19 mouse cellular contexts compared by ENCODE assay signal in genomic region chr11:97723709-97724108, GRCm38 (mm10). TPM values are rescaled to one million over a fixed set of nuclear protein-coding genes. Genes with fewer than 3 reads are reported as not detected.
A peak's percentile ranks its signal among the peaks of the same experiment; 100 is the strongest.
DNase-seq lines count a peak whose midpoint lies in the region; ATAC-seq and TF ChIP-seq lines count a peak whose summit lies in the region.
"Had no signal": no experiment of that assay in that cellular context is flagged by ENCODE, and none has a peak within 500 bp of the region (broad histone marks: within the 10 kb centered on the region; RNA-seq: fewer than 3 reads in every experiment).

No protein-coding gene starts in this region.

- TF ChIP-seq CTCF in liver, embryonic 14.5 days (IDR thresholded peaks at IDR 0.05; ENCODE audit: low read depth): no peak

- no peak overlapping the region for H3K4me2 ChIP-seq in kidney, embryonic 15.5 days
- H3K4me2 ChIP-seq in liver, embryonic 14.5 days (ENCODE audit: low read depth): no peak overlapping the region
- no peak overlapping the region for H3K4me2 ChIP-seq in liver, embryonic 15.5 days
- H3K4me2 ChIP-seq: embryonic facial prominence, embryonic 12.5 days; forebrain, embryonic 15.5 days; liver, embryonic 13.5 days; midbrain, embryonic 11.5 days; neural tube, embryonic 12.5 days had no signal

- peak overlapping the region; percentile 24; the same call in 1 of the 2 replicates for H3K27ac ChIP-seq in kidney, embryonic 15.5 days
- no peak overlapping the region for H3K27ac ChIP-seq in liver, embryonic 14.5 days
- H3K27ac ChIP-seq in liver, embryonic 15.5 days (replicated peaks): no peak overlapping the region
- H3K27ac ChIP-seq: embryonic facial prominence, embryonic 12.5 days; forebrain, embryonic 15.5 days; hindbrain, embryonic 10.5 days; liver, embryonic 13.5 days; neural tube, embryonic 12.5 days had no signal

- DNase-seq in kidney, adult 9 months: no peak
- DNase-seq in liver, embryonic 14.5 days (ENCODE audit: low read depth in 3 of 3, low spot score in 3 of 3): no peak
- DNase-seq in liver: no peak
- DNase-seq in gastrocnemius, adult 8-10 months (ENCODE audit: low spot score in 2 of 2): no peak
- DNase-seq: adrenal gland, postnatal 36 days; cerebellum, adult 8-10 months; liver, embryonic 13.5 days; right cerebral cortex, postnatal 14 days; thymus, postnatal 14 days had no signal

- H3K9me3 ChIP-seq in kidney, embryonic 15.5 days (replicated peaks): no peaks in the 10 kb centered on the region
- no peaks in the 10 kb centered on the region; the same call in 1 of the 2 replicates for H3K9me3 ChIP-seq in liver, embryonic 14.5 days (ENCODE audit: control insufficient read depth, low read length)
- H3K9me3 ChIP-seq in liver, embryonic 15.5 days (replicated peaks): no peaks in the 10 kb centered on the region
- H3K9me3 ChIP-seq: forebrain, embryonic 15.5 days; liver, embryonic 13.5 days had no signal

- H3K4me1 ChIP-seq in kidney, embryonic 15.5 days: peaks cover 9% of the 10 kb centered on the region; the same call in 1 of the 2 replicates
- no peaks in the 10 kb centered on the region for H3K4me1 ChIP-seq in liver, embryonic 14.5 days (replicated peaks; ENCODE audit: control insufficient read depth in 2 of 2, insufficient read depth in 2 of 2, low read length in 1 of 2)
- H3K4me1 ChIP-seq in liver, embryonic 15.5 days (replicated peaks): peaks cover 9% of the 10 kb centered on the region; the same call in 1 of the 2 replicates
- H3K4me1 ChIP-seq: embryonic facial prominence, embryonic 12.5 days; forebrain, embryonic 15.5 days; neural tube, embryonic 12.5 days had no signal

- H3K27me3 ChIP-seq in kidney, embryonic 15.5 days: no peaks in the 10 kb centered on the region
- H3K27me3 ChIP-seq in liver, embryonic 14.5 days (ENCODE audit: control insufficient read depth, insufficient read depth, low read length): no peaks in the 10 kb centered on the region
- no peaks in the 10 kb centered on the region for H3K27me3 ChIP-seq in liver, embryonic 15.5 days
- H3K27me3 ChIP-seq: embryonic facial prominence, embryonic 12.5 days; forebrain, embryonic 15.5 days; liver, embryonic 13.5 days; neural tube, embryonic 12.5 days had no signal

- ATAC-seq in kidney, embryonic 15.5 days (replicated peaks; ENCODE audit: low FRiP score): peak; percentile 58; the same call in 1 of the 2 replicates
- peak; percentile 47; the same call in 1 of the 2 replicates for ATAC-seq in liver, embryonic 14.5 days (ENCODE audit: insufficient read depth)
- ATAC-seq in common myeloid progenitor, adult 5-6 weeks (replicated peaks; ENCODE audit: low read depth, poor library complexity, severe bottlenecking): peak; percentile 39
- 0 out of 2 replicates have a peak, but pooled peaks have one; percentile 19 for ATAC-seq in liver, embryonic 15.5 days (ENCODE audit: insufficient read depth)
- ATAC-seq: CD4-positive, CD25-positive, alpha-beta regulatory T cell, adult 4 months; forebrain, embryonic 15.5 days had no signal

- TF ChIP-seq EP300 in liver, embryonic 14.5 days (IDR thresholded peaks at IDR 0.05; ENCODE audit: low read depth): no peak

- H3K4me3 ChIP-seq in kidney, embryonic 15.5 days (replicated peaks): no peak overlapping the region
- no peak overlapping the region for H3K4me3 ChIP-seq in liver, embryonic 14.5 days (ENCODE audit: insufficient read depth in 1 of 2, low read depth in 2 of 2, low read length in 2 of 2)
- no peak overlapping the region for H3K4me3 ChIP-seq in liver, embryonic 15.5 days (replicated peaks)
- H3K4me3 ChIP-seq: embryonic facial prominence, embryonic 12.5 days; forebrain, embryonic 15.5 days; hindbrain, embryonic 10.5 days; liver, embryonic 13.5 days; neural tube, embryonic 12.5 days had no signal

- WGBS in kidney, embryonic 15.5 days: 69% methylated on average over 7 of the region's 7 CpGs
- WGBS in liver, embryonic 14.5 days (ENCODE audit: insufficient replicate concordance): 49% methylated on average over 7 of the region's 7 CpGs
- WGBS in liver, embryonic 15.5 days (ENCODE audit: insufficient replicate concordance): 44% methylated on average over 7 of the region's 7 CpGs

- H3K36me3 ChIP-seq in kidney, embryonic 15.5 days: peaks cover 97% of the 10 kb centered on the region
- H3K36me3 ChIP-seq in liver, embryonic 14.5 days (replicated peaks; ENCODE audit: control insufficient read depth, insufficient read depth, low read depth): peaks cover 36% of the 10 kb centered on the region
- H3K36me3 ChIP-seq in liver, embryonic 15.5 days (replicated peaks): peaks cover 75% of the 10 kb centered on the region

- H3K9ac ChIP-seq in kidney, embryonic 15.5 days: no peak overlapping the region
- H3K9ac ChIP-seq in liver, embryonic 14.5 days (replicated peaks): no peak overlapping the region
- H3K9ac ChIP-seq in liver, embryonic 15.5 days: no peak overlapping the region
- H3K9ac ChIP-seq: embryonic facial prominence, embryonic 12.5 days; forebrain, embryonic 15.5 days; liver, embryonic 13.5 days; neural tube, embryonic 12.5 days had no signal

RNA-seq across cellular contexts. Expression of gene Psmb3, which starts 20.5 kb away (rescaled TPM):
- polyA plus RNA-seq in kidney, embryonic 15.5 days (2015; fragmentation: Nextera tagmentation; extraction: Ambion mirVana): 475 and 488 TPM in 2 replicates
- 197 and 261 TPM in 2 replicates for polyA plus RNA-seq in liver, embryonic 14.5 days (2012; rRNA removed)
- 318 and 330 TPM in 2 replicates for polyA plus RNA-seq in liver, embryonic 14.5 days (2014; fragmentation: Nextera tagmentation; extraction: Ambion mirVana)
- total RNA-seq in common myeloid progenitor, adult 5-6 weeks (2017): 109 and 147 TPM in 2 replicates
- polyA plus RNA-seq in liver, embryonic 15.5 days (2015; fragmentation: Nextera tagmentation; extraction: Ambion mirVana): 236 and 247 TPM in 2 replicates
- 100 to 1,000 TPM; 164 to 175 (median 171) TPM for total RNA-seq in gastrocnemius, adult 8-10 months (2022)

RNA-seq across cellular contexts. Expression of gene Pip4k2b, which starts 20.8 kb away (rescaled TPM):
- polyA plus RNA-seq in kidney, embryonic 15.5 days (2015; fragmentation: Nextera tagmentation; extraction: Ambion mirVana): 1.8 and 1.9 TPM in 2 replicates
- polyA plus RNA-seq in liver, embryonic 14.5 days (2012; rRNA removed): 4.4 and 5.0 TPM in 2 replicates
- polyA plus RNA-seq in liver, embryonic 14.5 days (2014; fragmentation: Nextera tagmentation; extraction: Ambion mirVana): 0.56 and 0.61 TPM in 2 replicates
- 38.5 and 55.8 TPM in 2 replicates for total RNA-seq in common myeloid progenitor, adult 5-6 weeks (2017)
- polyA plus RNA-seq in liver, embryonic 15.5 days (2015; fragmentation: Nextera tagmentation; extraction: Ambion mirVana): 0.48 and 0.54 TPM in 2 replicates
- total RNA-seq in gastrocnemius, adult 8-10 months (2022): 10 to 100 TPM; 68.1 to 81.6 (median 73.1) TPM

RNA-seq across cellular contexts. Expression of gene Pcgf2, which starts 23.4 kb away (rescaled TPM):
- 13.2 and 16.6 TPM in 2 replicates for polyA plus RNA-seq in kidney, embryonic 15.5 days (2015; fragmentation: Nextera tagmentation; extraction: Ambion mirVana)
- 4.4 and 4.9 TPM in 2 replicates for polyA plus RNA-seq in liver, embryonic 14.5 days (2012; rRNA removed)
- 1.5 and 1.8 TPM in 2 replicates for polyA plus RNA-seq in liver, embryonic 14.5 days (2014; fragmentation: Nextera tagmentation; extraction: Ambion mirVana)
- total RNA-seq in common myeloid progenitor, adult 5-6 weeks (2017): 0.82 and 1.0 TPM in 2 replicates
- 1.4 and 2.7 TPM in 2 replicates for polyA plus RNA-seq in liver, embryonic 15.5 days (2015; fragmentation: Nextera tagmentation; extraction: Ambion mirVana)
- total RNA-seq in gastrocnemius, adult 8-10 months (2022): 1 to 10 TPM; 1.2 to 2.7 (median 1.5) TPM
- total RNA-seq: monocyte, adult 5-6 weeks had no signal

RNA-seq across cellular contexts. Expression of gene Cisd3, which starts 38.1 kb away (rescaled TPM):
- 41.2 and 42.7 TPM in 2 replicates for polyA plus RNA-seq in kidney, embryonic 15.5 days (2015; fragmentation: Nextera tagmentation; extraction: Ambion mirVana)
- 3.0 and 4.9 TPM in 2 replicates for polyA plus RNA-seq in liver, embryonic 14.5 days (2012; rRNA removed)
- 10.0 and 11.4 TPM in 2 replicates for polyA plus RNA-seq in liver, embryonic 14.5 days (2014; fragmentation: Nextera tagmentation; extraction: Ambion mirVana)
- total RNA-seq in common myeloid progenitor, adult 5-6 weeks (2017): 2.8 and 5.6 TPM in 2 replicates
- 11.4 and 12.3 TPM in 2 replicates for polyA plus RNA-seq in liver, embryonic 15.5 days (2015; fragmentation: Nextera tagmentation; extraction: Ambion mirVana)
- total RNA-seq in gastrocnemius, adult 8-10 months (2022): 100 to 1,000 TPM; 102 to 119 (median 105) TPM

RNA-seq across cellular contexts. Expression of gene Cwc25, which starts 42.6 kb away (rescaled TPM):
- 19.2 and 19.5 TPM in 2 replicates for polyA plus RNA-seq in kidney, embryonic 15.5 days (2015; fragmentation: Nextera tagmentation; extraction: Ambion mirVana)
- 4.5 and 5.7 TPM in 2 replicates for polyA plus RNA-seq in liver, embryonic 14.5 days (2012; rRNA removed)
- polyA plus RNA-seq in liver, embryonic 14.5 days (2014; fragmentation: Nextera tagmentation; extraction: Ambion mirVana): 3.5 and 4.5 TPM in 2 replicates
- total RNA-seq in common myeloid progenitor, adult 5-6 weeks (2017): 14.5 and 21.8 TPM in 2 replicates
- 5.4 and 5.8 TPM in 2 replicates for polyA plus RNA-seq in liver, embryonic 15.5 days (2015; fragmentation: Nextera tagmentation; extraction: Ambion mirVana)
- total RNA-seq in gastrocnemius, adult 8-10 months (2022): 1 to 10 TPM; 3.2 to 5.9 (median 4.7) TPM
